Mouse (Mus musculus): ENCODE data around the gene Slc22a12. TPM values are rescaled to one million over a fixed set of nuclear protein-coding genes. Genes with fewer than 3 reads are reported as not detected.

Gene Slc22a12
- not detected in 2 replicates for polyA plus RNA-seq (2015; fragmentation: Nextera tagmentation; extraction: Ambion mirVana)

GRCm38 (mm10) chr19:6542367-6543034 is at the start of gene Slc22a12:
Gene Slc22a12, minus strand, starts transcription at chr19:6543032.
- Histone ChIP-seq H3K9ac (no peak within 1 kb of the TSS), H3K4me1 (replicated peaks) (no peaks in the 10 kb centered on the region), H3K27me3 (peaks cover 21% of the 10 kb centered on the region), H3K36me3 (no peaks in the 10 kb centered on the region), H3K4me2 (no peak within 1 kb of the TSS), H3K4me3 (no peak within 1 kb of the TSS), H3K9me3 (replicated peaks) (no peaks in the 10 kb centered on the region), H3K27ac (no peak within 1 kb of the TSS)
- no peak for ATAC-seq (replicated peaks; ENCODE audit: insufficient number of reproducible peaks, insufficient read depth, low FRiP score, low read depth)
- WGBS = 88% methylated on average over 16 of the region's 16 CpGs

DNA sequence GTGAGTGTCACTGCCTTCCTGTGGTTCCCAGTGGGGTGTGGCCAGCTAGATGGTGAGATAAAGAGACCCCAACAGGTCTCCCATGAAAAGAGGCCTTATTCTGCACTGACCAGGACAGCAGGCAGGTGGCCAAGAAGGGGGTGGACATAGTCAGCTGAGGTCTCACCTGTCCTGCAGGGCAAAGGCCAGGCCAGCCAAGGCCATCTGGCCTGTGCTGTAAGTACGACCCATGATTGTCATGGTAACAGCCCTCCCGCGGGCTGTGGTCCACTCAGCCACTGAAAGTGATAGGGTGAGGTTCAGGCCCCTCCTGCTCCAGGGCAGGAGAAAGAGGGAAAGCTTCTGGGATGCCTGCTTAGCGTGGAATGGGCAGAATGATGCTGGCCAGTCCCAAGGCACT is 29.2 kb upstream of the Slc22a12 start:
- Histone ChIP-seq H3K9ac (no peak overlapping the region), H3K4me1 (replicated peaks) (no peaks in the 10 kb centered on the region), H3K9me3 (replicated peaks) (no peaks in the 10 kb centered on the region), H3K27me3 (peaks cover 10% of the 10 kb centered on the region; the same call in 1 of the 2 replicates), H3K36me3 (no peaks in the 10 kb centered on the region), H3K27ac (no peak overlapping the region), H3K4me2 (no peak overlapping the region), H3K4me3 (no peak overlapping the region)
- WGBS = 29% methylated on average over 4 of the region's 4 CpGs
- ATAC-seq (replicated peaks; ENCODE audit: insufficient number of reproducible peaks, insufficient read depth, low FRiP score, low read depth) = no peak

DNA sequence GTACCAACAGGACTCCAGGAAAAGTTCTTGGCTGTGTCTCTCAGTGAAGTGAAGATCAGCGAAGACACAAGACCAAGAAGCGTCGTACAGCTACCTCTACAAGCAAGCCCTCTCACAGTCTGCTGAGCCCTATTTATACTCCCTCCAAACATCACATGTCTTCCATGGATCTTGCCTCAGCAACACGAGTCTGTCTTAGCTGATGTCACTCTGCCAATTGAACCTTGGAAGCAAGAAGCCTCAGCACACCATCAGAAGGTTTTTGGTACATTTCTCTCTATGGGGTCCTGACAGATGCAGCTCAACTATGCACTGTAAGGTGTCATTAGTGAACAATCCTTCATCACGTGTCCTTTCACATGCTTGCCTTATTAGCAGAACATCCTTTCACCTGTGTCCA is 28.6 kb upstream of the Slc22a12 start:
- H3K4me1 ChIP-seq (replicated peaks) = no peaks in the 10 kb centered on the region
- no peak for ATAC-seq (replicated peaks; ENCODE audit: insufficient number of reproducible peaks, insufficient read depth, low FRiP score, low read depth)
- no peak overlapping the region for H3K9ac ChIP-seq
- no peaks in the 10 kb centered on the region for H3K9me3 ChIP-seq (replicated peaks)
- peaks cover 10% of the 10 kb centered on the region; the same call in 1 of the 2 replicates for H3K27me3 ChIP-seq
- H3K4me2 ChIP-seq = no peak overlapping the region
- no peaks in the 10 kb centered on the region for H3K36me3 ChIP-seq
- no peak overlapping the region for H3K4me3 ChIP-seq
- H3K27ac ChIP-seq = no peak overlapping the region
- WGBS = 71% methylated on average over 5 of the region's 5 CpGs

DNA sequence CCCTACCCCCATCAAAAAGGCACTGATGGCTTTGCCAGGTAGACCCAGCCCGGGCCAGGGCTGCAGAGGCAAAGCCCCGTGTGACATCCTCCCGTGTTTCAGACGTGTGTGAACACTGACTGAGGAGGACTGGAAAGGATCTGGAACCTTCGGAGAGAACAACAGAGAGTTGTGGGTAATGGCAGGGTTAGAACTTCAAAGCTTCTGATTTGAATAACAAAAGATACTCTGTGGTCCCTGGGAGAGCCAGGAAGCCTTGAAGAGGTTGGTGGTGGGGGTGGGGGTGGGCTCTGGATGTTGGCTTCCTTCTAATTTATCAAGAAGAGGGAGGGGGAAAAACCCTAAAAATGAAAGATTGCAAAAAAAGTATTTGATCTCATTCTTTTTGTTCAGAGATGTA is 26.7 kb upstream of the Slc22a12 start:
- no peaks in the 10 kb centered on the region for H3K4me1 ChIP-seq (replicated peaks)
- H3K27me3 ChIP-seq = peaks cover 10% of the 10 kb centered on the region; the same call in 1 of the 2 replicates
- no peaks in the 10 kb centered on the region for H3K36me3 ChIP-seq
- H3K9ac ChIP-seq = no peak overlapping the region
- no peak overlapping the region for H3K27ac ChIP-seq
- H3K4me3 ChIP-seq = no peak overlapping the region
- 38% methylated on average over 5 of the region's 5 CpGs for WGBS
- H3K4me2 ChIP-seq = no peak overlapping the region
- no peaks in the 10 kb centered on the region for H3K9me3 ChIP-seq (replicated peaks)
- no peak for ATAC-seq (replicated peaks; ENCODE audit: insufficient number of reproducible peaks, insufficient read depth, low FRiP score, low read depth)

GRCm38 (mm10) chr19:6569021-6569420 is 26.2 kb upstream of the Slc22a12 start:
- no peaks in the 10 kb centered on the region for H3K9me3 ChIP-seq (replicated peaks)
- no peaks in the 10 kb centered on the region for H3K4me1 ChIP-seq (replicated peaks)
- H3K4me3 ChIP-seq = no peak overlapping the region
- H3K27ac ChIP-seq = no peak overlapping the region
- no peak for ATAC-seq (replicated peaks; ENCODE audit: insufficient number of reproducible peaks, insufficient read depth, low FRiP score, low read depth)
- no peak overlapping the region for H3K9ac ChIP-seq
- WGBS = 74% methylated on average over 5 of the region's 5 CpGs
- H3K36me3 ChIP-seq = no peaks in the 10 kb centered on the region
- H3K27me3 ChIP-seq = peaks cover 6% of the 10 kb centered on the region; the same call in 1 of the 2 replicates
- no peak overlapping the region for H3K4me2 ChIP-seq

DNA sequence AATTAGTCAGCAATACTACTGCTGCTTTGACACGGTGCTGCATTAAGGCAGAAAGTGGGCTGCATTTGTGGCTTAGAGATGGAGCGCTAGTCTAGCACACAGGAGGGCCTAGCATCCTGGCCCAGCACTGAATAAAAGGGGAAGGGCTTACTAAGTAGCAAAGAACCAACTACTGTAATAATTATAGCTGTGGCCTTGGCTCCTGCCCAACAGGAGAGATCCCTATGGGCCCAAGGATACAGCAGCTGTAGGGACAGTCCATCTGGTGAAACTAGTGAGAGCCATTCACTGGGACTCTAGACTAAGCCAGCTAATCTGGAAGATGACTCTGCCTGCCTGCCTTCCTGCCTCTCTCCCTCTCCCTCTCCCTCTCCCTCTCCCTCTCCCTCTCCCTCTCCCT is 23.6 kb upstream of the Slc22a12 start:
- H3K4me1 ChIP-seq (replicated peaks) = no peaks in the 10 kb centered on the region
- no peak for ATAC-seq (replicated peaks; ENCODE audit: insufficient number of reproducible peaks, insufficient read depth, low FRiP score, low read depth)
- no peaks in the 10 kb centered on the region for H3K36me3 ChIP-seq
- H3K9me3 ChIP-seq (replicated peaks) = no peaks in the 10 kb centered on the region
- no peak overlapping the region for H3K4me2 ChIP-seq
- H3K27me3 ChIP-seq = no peaks in the 10 kb centered on the region
- no peak overlapping the region for H3K4me3 ChIP-seq
- 84% methylated on average over 2 of the region's 2 CpGs for WGBS
- no peak overlapping the region for H3K9ac ChIP-seq
- H3K27ac ChIP-seq = no peak overlapping the region

GRCm38 (mm10) chr19:6565136-6565535 is 22.3 kb upstream of the Slc22a12 start:
- H3K9me3 ChIP-seq (replicated peaks) = no peaks in the 10 kb centered on the region
- ATAC-seq (replicated peaks; ENCODE audit: insufficient number of reproducible peaks, insufficient read depth, low FRiP score, low read depth) = no peak

DNA sequence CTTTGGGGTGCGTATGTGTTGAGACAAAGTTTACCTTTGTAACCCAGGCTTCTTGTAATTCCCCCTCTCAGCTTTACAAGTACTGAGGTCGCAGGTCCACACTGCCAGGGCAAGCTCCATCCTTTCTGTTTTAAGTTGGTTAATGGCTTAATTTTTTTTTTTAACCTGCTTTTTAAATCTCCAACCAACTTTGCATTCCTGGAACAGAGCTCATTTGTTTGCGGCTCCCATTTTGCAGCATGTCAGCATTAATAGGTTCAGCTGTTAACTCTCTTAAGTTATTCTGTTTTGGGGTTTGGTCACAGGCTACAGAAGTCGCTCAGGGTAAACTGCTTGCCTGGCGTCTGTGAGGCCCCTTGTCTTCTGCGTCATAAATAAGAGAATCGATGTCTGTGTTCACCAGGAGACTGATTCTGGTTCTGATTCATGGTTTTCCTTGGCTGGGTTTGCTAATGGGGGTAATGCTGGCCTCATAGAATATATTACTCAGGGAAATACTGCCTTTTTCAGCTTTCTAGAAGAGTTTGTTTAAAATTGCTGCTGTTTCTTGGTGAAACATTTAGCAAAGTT is 17.5 kb upstream of the Slc22a12 start:
- no peaks in the 10 kb centered on the region for H3K36me3 ChIP-seq
- no peak overlapping the region for H3K4me3 ChIP-seq
- WGBS = 80% methylated on average over 7 of the region's 7 CpGs
- no peak overlapping the region for H3K9ac ChIP-seq
- no peaks in the 10 kb centered on the region for H3K4me1 ChIP-seq (replicated peaks)
- H3K27me3 ChIP-seq = no peaks in the 10 kb centered on the region
- no peak overlapping the region for H3K4me2 ChIP-seq
- ATAC-seq (replicated peaks; ENCODE audit: insufficient number of reproducible peaks, insufficient read depth, low FRiP score, low read depth) = no peak
- no peak overlapping the region for H3K27ac ChIP-seq
- no peaks in the 10 kb centered on the region for H3K9me3 ChIP-seq (replicated peaks)

More at GRCm38 (mm10) chr19:6565136-6565535, 22.3 kb upstream of the Slc22a12 start:
- H3K4me1 ChIP-seq (replicated peaks) = no peaks in the 10 kb centered on the region
- WGBS = 83% methylated on average over 6 of the region's 6 CpGs
- H3K4me2 ChIP-seq = no peak overlapping the region
- H3K27ac ChIP-seq = no peak overlapping the region
- H3K27me3 ChIP-seq = no peaks in the 10 kb centered on the region
- no peaks in the 10 kb centered on the region for H3K36me3 ChIP-seq
- H3K9ac ChIP-seq = no peak overlapping the region
- no peak overlapping the region for H3K4me3 ChIP-seq

GRCm38 (mm10) chr19:6559576-6559975 is 16.7 kb upstream of the Slc22a12 start:
- no peak overlapping the region for H3K4me3 ChIP-seq
- no peak overlapping the region for H3K27ac ChIP-seq
- no peak for ATAC-seq (replicated peaks; ENCODE audit: insufficient number of reproducible peaks, insufficient read depth, low FRiP score, low read depth)
- no peaks in the 10 kb centered on the region for H3K36me3 ChIP-seq
- WGBS = 68% methylated on average over 4 of the region's 4 CpGs
- H3K4me1 ChIP-seq (replicated peaks) = no peaks in the 10 kb centered on the region
- H3K27me3 ChIP-seq = no peaks in the 10 kb centered on the region
- no peak overlapping the region for H3K9ac ChIP-seq
- no peaks in the 10 kb centered on the region for H3K9me3 ChIP-seq (replicated peaks)
- H3K4me2 ChIP-seq = no peak overlapping the region

DNA sequence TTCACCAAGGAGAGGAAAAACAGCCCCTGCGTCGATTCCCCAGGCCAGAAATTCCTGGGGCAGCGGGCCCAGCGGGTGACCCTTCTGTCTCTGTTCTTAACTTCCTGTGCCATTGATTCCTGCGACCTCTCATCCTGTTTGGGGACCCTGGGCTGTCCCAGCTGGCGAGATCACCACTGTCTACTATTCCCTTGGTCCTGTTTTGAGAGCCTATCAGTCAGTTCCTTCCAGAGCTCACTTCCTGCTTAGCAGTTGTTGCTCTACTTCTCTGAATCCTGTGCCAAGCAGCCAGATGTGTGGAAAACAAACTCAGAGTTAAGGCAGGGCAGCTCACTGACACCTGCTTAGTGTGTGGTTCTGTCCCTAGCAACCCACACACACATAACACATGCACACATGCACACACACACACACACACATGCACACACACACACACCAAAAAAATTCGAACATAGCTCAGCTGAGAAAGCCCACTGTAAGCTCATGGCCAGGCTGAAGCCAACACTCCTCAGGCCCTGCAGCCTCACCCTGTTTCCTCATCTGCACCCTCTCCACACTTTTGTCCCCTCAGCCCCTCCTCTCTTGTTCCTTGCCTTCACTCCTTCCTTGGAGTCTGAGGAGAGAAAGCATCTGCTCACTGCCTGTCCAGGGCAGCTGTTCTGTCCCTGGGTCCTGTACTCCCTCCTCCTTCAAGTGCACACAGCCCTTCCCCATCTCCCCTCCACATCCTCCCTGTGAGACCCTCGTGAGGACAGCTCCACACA is 11.2 kb upstream of the Slc22a12 start:
- WGBS = 24% methylated on average over 8 of the region's 8 CpGs
- Histone ChIP-seq H3K4me1 (replicated peaks) (peaks cover 8% of the 10 kb centered on the region; the same call in 1 of the 2 replicates), H3K4me3 (no peak overlapping the region), H3K36me3 (no peaks in the 10 kb centered on the region), H3K9ac (no peak overlapping the region), H3K4me2 (no peak overlapping the region), H3K27ac (peak overlapping the region; percentile 33), H3K27me3 (no peaks in the 10 kb centered on the region), H3K9me3 (replicated peaks) (no peaks in the 10 kb centered on the region)
- ATAC-seq (replicated peaks; ENCODE audit: insufficient number of reproducible peaks, insufficient read depth, low FRiP score, low read depth) = peak; percentile 72

DNA sequence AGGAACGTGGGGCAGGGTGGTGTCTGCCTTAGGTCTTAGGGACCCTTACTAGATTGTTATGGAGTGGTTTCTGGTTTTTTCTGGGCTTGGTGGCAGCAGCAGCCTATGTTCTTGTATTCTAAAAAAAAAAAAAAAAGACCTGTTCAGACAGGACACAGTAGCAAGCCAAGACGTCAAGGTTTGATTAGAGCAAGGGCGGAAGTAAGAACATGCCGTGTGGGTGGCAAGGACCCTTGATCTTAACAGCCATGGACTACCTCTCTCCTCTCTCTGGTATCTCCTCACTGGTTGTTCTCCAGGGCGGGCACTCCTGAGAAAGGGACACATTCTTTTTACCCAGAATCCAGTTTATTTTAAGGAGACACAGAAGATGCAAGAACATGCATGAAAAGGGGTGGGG is 10.3 kb upstream of the Slc22a12 start:
- Histone ChIP-seq H3K4me1 (replicated peaks) (peaks cover 8% of the 10 kb centered on the region; the same call in 1 of the 2 replicates), H3K27me3 (peaks cover under 1% of the 10 kb centered on the region; the same call in 1 of the 2 replicates), H3K9me3 (replicated peaks) (no peaks in the 10 kb centered on the region), H3K4me2 (no peak overlapping the region), H3K36me3 (no peaks in the 10 kb centered on the region), H3K4me3 (no peak overlapping the region), H3K9ac (no peak overlapping the region), H3K27ac (peak overlapping the region; percentile 33)
- ATAC-seq (replicated peaks; ENCODE audit: insufficient number of reproducible peaks, insufficient read depth, low FRiP score, low read depth) = no peak
- WGBS = 51% methylated on average over 5 of the region's 5 CpGs
